Mouse (Mus musculus) CH12.LX (cell line): ENCODE data around the gene Tmem234. TPM values are rescaled to one million over a fixed set of nuclear protein-coding genes. Genes with fewer than 3 reads are reported as not detected.

ENCODE experiments used
- DNase-seq: peaks from one replicate; pipeline ENCODE4 v3.0.0-alpha.2; 2013; ENCODE audit errors: extremely low read depth
- H3K27ac ChIP-seq: 2 replicates; pipeline ENCODE4 v1.5.1; 2012; ENCODE audit warnings: low read depth, mild to moderate bottlenecking, control low read depth, moderate library complexity; ENCODE audit not compliant: insufficient read depth
- H3K27me3 ChIP-seq: replicated peaks from 2 replicates; pipeline ENCODE3; 2012; ENCODE audit warnings: inconsistent platforms
- H3K36me3 ChIP-seq, 2 experiments: replicated peaks in 1 of 2; 2 replicates each; pipeline versions ENCODE3 to v1.6.1; 2012; ENCODE audit warnings: inconsistent platforms in 1 of 2, low read length in 1 of 2, mild to moderate bottlenecking in 1 of 2, mixed read lengths in 1 of 2, moderate library complexity in 1 of 2; ENCODE audit not compliant: control insufficient read depth in 1 of 2, insufficient read depth in 1 of 2
- H3K4me1 ChIP-seq, 2 experiments: 2 replicates each; pipeline ENCODE4 v1.6.1; 2012; ENCODE audit warnings: inconsistent platforms in 1 of 2, moderate library complexity in 1 of 2; ENCODE audit not compliant: insufficient read depth in 2 of 2, control insufficient read depth in 1 of 2
- H3K4me2 ChIP-seq: 2 replicates; pipeline ENCODE4 v1.6.1; 2012; ENCODE audit warnings: low read depth, mild to moderate bottlenecking, control low read depth; ENCODE audit not compliant: poor library complexity, insufficient read depth, severe bottlenecking
- H3K4me3 ChIP-seq, 3 experiments: fragments of 150-350 bp in 1 of 3; sonication (generic) in 1 of 3; replicated peaks in 1 of 3; 2 replicates each; pipeline versions ENCODE3 to v1.5.1; 2011 to 2012; ENCODE audit warnings: low read depth in 2 of 3, low read length in 2 of 3, mild to moderate bottlenecking in 2 of 3, moderate library complexity in 2 of 3, control low read depth in 1 of 3, improper control_type of control experiment in 1 of 3, inconsistent platforms in 1 of 3, mixed read lengths in 1 of 3; ENCODE audit not compliant: poor library complexity in 1 of 3
- H3K79me2 ChIP-seq: replicated peaks from 2 replicates; pipeline ENCODE4 v1.6.1; 2012; ENCODE audit warnings: mild to moderate bottlenecking, moderate library complexity; ENCODE audit not compliant: control insufficient read depth, poor library complexity, insufficient read depth, severe bottlenecking; ENCODE audit errors: extremely low read depth
- H3K9ac ChIP-seq: 2 replicates; pipeline ENCODE4 v1.6.1; 2012; ENCODE audit warnings: low read depth, mild to moderate bottlenecking, control low read depth, moderate library complexity; ENCODE audit not compliant: insufficient read depth
- H3K9me3 ChIP-seq: replicated peaks from 2 replicates; pipeline ENCODE3; 2012; ENCODE audit warnings: low read length, inconsistent platforms, mixed read lengths
- BHLHE40 ChIP-seq: IDR thresholded peaks from 2 replicates; pipeline ENCODE4 v1.6.1; 2011; ENCODE audit warnings: mild to moderate bottlenecking, low read depth, low read length, improper control_type of control experiment
- CHD1 ChIP-seq: IDR thresholded peaks from 2 replicates; pipeline ENCODE4 v1.6.1; 2012; ENCODE audit warnings: low read depth, low read length, improper control_type of control experiment, inconsistent platforms
- CHD2 ChIP-seq: IDR thresholded peaks from 2 replicates; pipeline ENCODE4 v1.6.1; 2011; ENCODE audit warnings: low read length, improper control_type of control experiment
- E2F4 ChIP-seq: IDR thresholded peaks from 2 replicates; pipeline ENCODE4 v1.6.1; 2011; ENCODE audit warnings: low read depth, low read length, improper control_type of control experiment; ENCODE audit not compliant: insufficient replicate concordance
- EP300 ChIP-seq: IDR thresholded peaks from 2 replicates; pipeline ENCODE4 v1.6.1; 2011; ENCODE audit warnings: low read length, improper control_type of control experiment
- ETS1 ChIP-seq: conservative IDR thresholded peaks from 2 replicates; pipeline ENCODE4 v1.6.1; 2012; ENCODE audit warnings: low read depth, mild to moderate bottlenecking, inconsistent platforms, low read length, improper control_type of control experiment, moderate library complexity
- IRF4 ChIP-seq: IDR thresholded peaks from 2 replicates; pipeline ENCODE4 v1.6.1; 2014; ENCODE audit warnings: low read depth, mild to moderate bottlenecking, inconsistent platforms, low read length, improper control_type of control experiment
- JUND ChIP-seq: conservative IDR thresholded peaks from 2 replicates; pipeline ENCODE4 v1.6.1; 2011; ENCODE audit warnings: low read depth, low read length, improper control_type of control experiment
- MAFK ChIP-seq: IDR thresholded peaks from 2 replicates; pipeline ENCODE4 v1.6.1; 2011; ENCODE audit warnings: low read length, improper control_type of control experiment; ENCODE audit not compliant: insufficient replicate concordance
- MAZ ChIP-seq: IDR thresholded peaks from 2 replicates; pipeline ENCODE4 v1.6.1; 2012; ENCODE audit warnings: low read depth, mild to moderate bottlenecking, inconsistent platforms, low read length, improper control_type of control experiment, moderate library complexity
- MXI1 ChIP-seq: IDR thresholded peaks from 2 replicates; pipeline ENCODE4 v1.6.1; 2011; ENCODE audit warnings: mild to moderate bottlenecking, low read depth, low read length, improper control_type of control experiment
- MYC ChIP-seq: IDR thresholded peaks from 2 replicates; pipeline ENCODE4 v1.6.1; 2011; ENCODE audit warnings: low read depth, mild to moderate bottlenecking, improper control_type of control experiment, low read length
- NELFE ChIP-seq: IDR thresholded peaks from 2 replicates; pipeline ENCODE4 v1.6.1; 2011; ENCODE audit warnings: low read depth, low read length, improper control_type of control experiment
- PAX5 ChIP-seq: IDR thresholded peaks from 2 replicates; pipeline ENCODE4 v1.6.1; 2012; ENCODE audit warnings: low read length, inconsistent platforms, mixed read lengths
- POLR2A ChIP-seq: IDR thresholded peaks from 2 replicates; pipeline ENCODE4 v1.6.1; 2011; ENCODE audit warnings: low read depth, mild to moderate bottlenecking, improper control_type of control experiment, low read length
- POLR2AphosphoS2 ChIP-seq: IDR thresholded peaks from 2 replicates; pipeline ENCODE4 v1.6.1; 2011; ENCODE audit warnings: low read depth, low read length, improper control_type of control experiment
- RCOR1 ChIP-seq: conservative IDR thresholded peaks from 2 replicates; pipeline ENCODE4 v1.6.1; 2012; ENCODE audit warnings: low read depth, mild to moderate bottlenecking, inconsistent platforms, low read length, improper control_type of control experiment
- SIN3A ChIP-seq: IDR thresholded peaks from 2 replicates; pipeline ENCODE4 v1.6.1; 2012; ENCODE audit warnings: low read length, improper control_type of control experiment, inconsistent platforms
- TBP ChIP-seq: conservative IDR thresholded peaks from 2 replicates; pipeline ENCODE4 v1.6.1; 2011; ENCODE audit warnings: low read depth, low read length, improper control_type of control experiment
- TCF12 ChIP-seq: IDR thresholded peaks from 2 replicates; pipeline ENCODE4 v1.6.1; 2014; ENCODE audit warnings: low read depth, mild to moderate bottlenecking, inconsistent platforms, low read length, improper control_type of control experiment
- UBTF ChIP-seq: IDR thresholded peaks from 2 replicates; pipeline ENCODE4 v1.6.1; 2012; ENCODE audit warnings: low read depth, mild to moderate bottlenecking, inconsistent platforms, low read length, improper control_type of control experiment, moderate library complexity
- USF2 ChIP-seq: conservative IDR thresholded peaks from 2 replicates; pipeline ENCODE4 v1.6.1; 2011; ENCODE audit warnings: low read depth, low read length, improper control_type of control experiment
- ZMIZ1 ChIP-seq: IDR thresholded peaks from 2 replicates; pipeline ENCODE4 v1.6.1; 2012; ENCODE audit warnings: low read depth, mild to moderate bottlenecking, inconsistent platforms, low read length, improper control_type of control experiment
- ZNF384 ChIP-seq: IDR thresholded peaks from 2 replicates; pipeline ENCODE4 v1.6.1; 2012; ENCODE audit warnings: low read depth, low read length, improper control_type of control experiment, inconsistent platforms
- dilution Hi-C: fragments of 300-500 bp; cut with MboI; formaldehyde crosslinking; loops from 2 replicates; pipeline ENCODE4 v1.14.3; 2020; ENCODE audit warnings: low sequenced_read_pairs; ENCODE audit not compliant: extremely low pct_unique_long_range_greater_than_20kb, extremely low pct_ligation_motif_present
- in situ Hi-C: fragments of 300-500 bp; cut with MboI; formaldehyde crosslinking; loops from 3 replicates; pipeline ENCODE4 v1.14.3; 2019; ENCODE audit warnings: low sequenced_read_pairs, low pct_ligation_motif_present, low pct_unique_long_range_greater_than_20kb, mixed read lengths
- polyA plus RNA-seq: library from polyadenylated mRNA; unstranded; fragments of >175 nt; gene quantifications from 2 replicates; pipeline ENCODE4 v1.2.1, GENCODE M21; 2012; ENCODE audit warnings: low read depth; ENCODE audit not compliant: insufficient read length
- total RNA-seq, 2 experiments: library from RNA; depleted of rRNA; stranded (reverse); fragments of 300-350 nt in 1 of 2; fragments of >200 nt in 1 of 2; gene quantifications; 2 replicates each; pipeline ENCODE4 v1.2.3; 2012 to 2014

Tmem234 gene
- total and polyA plus RNA-seq, 3 experiments, result 97.6 to 113 (median 111) TPM

GRCm38 (mm10) chr4:129577688-129578087, 22.8 kb upstream of the Tmem234 start:
- peaks cover 34 to 79% of the 10 kb centered on the region in 2 experiments for H3K4me1 ChIP-seq
- dilution Hi-C loops, result no loop called here

DNA sequence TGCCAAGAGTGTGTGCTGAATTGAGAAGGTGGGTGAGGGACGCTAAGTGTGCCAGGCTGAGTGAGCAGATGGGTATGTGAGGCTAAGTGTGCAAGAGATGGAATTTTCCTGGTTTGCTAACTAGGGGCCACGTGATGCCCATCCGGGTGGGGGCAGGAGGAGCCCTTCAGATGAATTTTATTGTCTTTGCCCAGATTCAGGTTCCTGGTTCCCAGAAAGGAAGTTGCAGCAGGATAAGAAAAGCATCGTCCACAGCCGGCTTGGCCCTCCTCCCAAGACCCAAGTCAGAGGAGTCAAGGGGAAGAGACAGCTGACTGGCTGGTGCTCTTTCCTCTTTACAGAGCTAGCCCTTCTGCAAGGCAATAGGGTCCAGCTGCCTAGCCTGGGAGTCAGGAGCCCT, 22.0 kb upstream of the Tmem234 start, which contains the start of gene Fam167b:
Gene Fam167b (minus strand): TSS at position 84 of the 400 bp plus-strand sequence.
- in situ Hi-C loops, result no loop called here

More at GRCm38 (mm10) chr4:129577688-129578087, 22.8 kb upstream of the Tmem234 start:
- H3K27me3 ChIP-seq, result no peaks in the 10 kb centered on the region
- H3K27ac ChIP-seq, result no peak overlapping the region
- no peaks in the 10 kb centered on the region for H3K9me3 ChIP-seq
- H3K4me3 ChIP-seq, result peak overlapping the region; percentile 5 to 44 (median 35)
- in situ Hi-C loops, result no loop called here
- no peaks in the 10 kb centered on the region for H3K79me2 ChIP-seq
- H3K36me3 ChIP-seq, result no peaks in the 10 kb centered on the region
- no peak for DNase-seq
- H3K9ac ChIP-seq, result peak overlapping the region; percentile 14; the same call in 1 of the 2 replicates
- H3K4me2 ChIP-seq, result peak overlapping the region; percentile 58
- no peak for TF ChIP-seq ZMIZ1
- TF ChIP-seq CHD2, result peak; percentile 57
- no peak for TF ChIP-seq EP300
- no peak for TF ChIP-seq POLR2AphosphoS2
- TF ChIP-seq SIN3A, result peak; percentile 47; the same call in 1 of the 2 replicates
- TF ChIP-seq E2F4, result no peak
- TF ChIP-seq MXI1, result peak; percentile 26; the same call in 1 of the 2 replicates

More for the DNA sequence above, 22.0 kb upstream of the Tmem234 start, which contains the start of gene Fam167b:
- Histone ChIP-seq H3K79me2 (no peaks in the 10 kb centered on the region), H3K4me1 (peaks cover 26 to 73% of the 10 kb centered on the region in 2 experiments), H3K27me3 (no peaks in the 10 kb centered on the region), H3K9ac (peak within 1 kb of the TSS; percentile 14; the same call in 1 of the 2 replicates), H3K9me3 (no peaks in the 10 kb centered on the region), H3K27ac (peak within 1 kb of the TSS; percentile 48), H3K4me2 (peak within 1 kb of the TSS; percentile 58), H3K4me3 (peak within 1 kb of the TSS; percentile 5 to 44 (median 35)), H3K36me3 (no peaks in the 10 kb centered on the region)
- no peak for TF ChIP-seq ETS1
- no peak for TF ChIP-seq BHLHE40
- TF ChIP-seq TCF12, result no peak
- no peak for TF ChIP-seq ZMIZ1
- TF ChIP-seq MAZ, result no peak
- TF ChIP-seq ZNF384, result no peak
- TF ChIP-seq PAX5, result no peak
- no peak for TF ChIP-seq JUND
- TF ChIP-seq POLR2A, result no peak
- no peak for TF ChIP-seq USF2
- TF ChIP-seq TBP, result no peak
- no peak for TF ChIP-seq MYC
- no peak for TF ChIP-seq NELFE
- no peak for TF ChIP-seq MAFK
- TF ChIP-seq POLR2AphosphoS2, result no peak
- TF ChIP-seq RCOR1, result no peak
- no peak for TF ChIP-seq CHD1
- no peak for TF ChIP-seq IRF4
- no peak for TF ChIP-seq UBTF
- dilution Hi-C loops, result no loop called here
- no peak for DNase-seq
